Mouse (Mus musculus): ENCODE measurements at regions not wholly inside any gene's neighbourhood (a gene's known extent, or its start where the extent isn't known, plus 50 kb on each side); places are given as distances from the start of the nearest gene placed in this dataset.

GRCm38 (mm10) chr2:50885924-50886315 lies 263.0 kb downstream of the Rnd3 start:
- Histone ChIP-seq H3K4me3 (ENCODE audit: low read length) (no peak overlapping the region), H3K4me1 (ENCODE audit: control insufficient read depth, insufficient read depth, low read depth, low read length) (no peaks in the 10 kb centered on the region; the same call in 1 of the 2 replicates), H3K27me3 (replicated peaks; ENCODE audit: control insufficient read depth, insufficient read depth, low read length) (no peaks in the 10 kb centered on the region), H3K9me3 (ENCODE audit: control insufficient read depth, low read length) (no peaks in the 10 kb centered on the region), H3K9ac (ENCODE audit: low read depth, low read length) (no peak overlapping the region), H3K4me2 (ENCODE audit: low read length) (no peak overlapping the region), H3K36me3 (ENCODE audit: control insufficient read depth, insufficient read depth, low read length) (no peaks in the 10 kb centered on the region), H3K27ac (ENCODE audit: low read depth, low read length) (no peak overlapping the region)
- ATAC-seq = no peak
- WGBS = 34% methylated on average over 7 of the region's 7 CpGs

DNA sequence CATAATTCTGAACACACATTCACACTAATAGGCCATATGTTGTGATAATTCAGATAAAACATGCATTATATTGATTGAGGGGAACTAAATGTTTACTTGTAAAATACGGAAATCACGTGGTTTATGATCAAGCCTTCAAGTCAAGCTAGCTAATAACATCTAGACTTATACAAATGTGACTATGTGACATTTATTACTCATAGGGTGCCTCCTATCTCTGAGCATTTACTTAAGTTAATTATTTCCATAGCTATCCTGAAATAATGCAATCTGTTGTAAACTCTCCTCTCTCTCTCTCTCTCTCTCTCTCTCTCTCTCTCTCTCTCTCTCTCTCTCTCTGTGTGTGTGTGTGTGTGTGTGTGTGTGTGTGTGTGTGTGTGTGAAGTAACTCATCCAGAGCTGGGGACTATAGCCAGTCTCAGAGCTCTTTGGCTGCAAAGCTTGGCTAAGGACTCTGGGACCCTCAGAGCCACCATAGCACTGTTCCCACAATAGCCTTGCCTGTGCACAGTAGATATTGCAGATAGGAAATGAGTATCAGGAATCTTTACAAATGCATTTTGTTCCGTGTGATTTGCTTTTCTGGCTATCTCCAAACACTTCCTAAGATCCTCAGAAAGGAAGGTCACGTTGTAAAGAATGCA lies 263.5 kb downstream of the Rnd3 start:
- Histone ChIP-seq H3K27ac (ENCODE audit: low read depth, low read length) (no peak overlapping the region), H3K4me3 (ENCODE audit: low read length) (no peak overlapping the region), H3K9ac (ENCODE audit: low read depth, low read length) (no peak overlapping the region), H3K9me3 (ENCODE audit: control insufficient read depth, low read length) (no peaks in the 10 kb centered on the region), H3K4me2 (ENCODE audit: low read length) (no peak overlapping the region), H3K27me3 (replicated peaks; ENCODE audit: control insufficient read depth, insufficient read depth, low read length) (no peaks in the 10 kb centered on the region), H3K36me3 (ENCODE audit: control insufficient read depth, insufficient read depth, low read length) (no peaks in the 10 kb centered on the region), H3K4me1 (ENCODE audit: control insufficient read depth, insufficient read depth, low read depth, low read length) (no peaks in the 10 kb centered on the region; the same call in 1 of the 2 replicates)
- 80% methylated on average over 4 of the region's 4 CpGs for WGBS
- no peak for ATAC-seq

DNA sequence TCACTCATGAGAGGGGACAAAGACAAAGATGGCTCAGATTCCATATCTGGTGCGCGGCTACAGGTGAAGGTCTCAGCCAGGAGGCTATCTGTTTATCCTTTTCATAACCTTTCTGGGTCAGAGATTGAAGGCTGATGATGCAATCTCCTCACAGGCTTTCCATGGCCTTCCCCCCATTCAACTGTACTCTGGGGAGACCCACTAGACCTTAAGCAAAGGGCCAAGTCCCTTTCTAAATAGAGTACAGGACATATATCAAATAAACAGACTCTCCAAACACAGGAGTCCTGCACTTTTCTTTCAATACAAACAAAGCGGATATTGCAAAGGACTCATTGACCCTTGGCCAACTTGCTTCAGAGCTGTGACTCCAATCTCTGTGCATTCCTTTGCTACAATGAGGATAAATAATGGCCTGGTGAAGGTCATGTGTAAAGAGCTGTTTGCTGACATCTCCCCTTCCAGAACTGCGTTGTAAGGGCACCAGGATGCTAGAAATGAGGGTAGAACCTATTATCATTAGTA lies 267.3 kb downstream of the Rnd3 start:
- Histone ChIP-seq H3K4me3 (ENCODE audit: low read length) (no peak overlapping the region), H3K9me3 (ENCODE audit: control insufficient read depth, low read length) (no peaks in the 10 kb centered on the region), H3K27me3 (replicated peaks; ENCODE audit: control insufficient read depth, insufficient read depth, low read length) (no peaks in the 10 kb centered on the region), H3K27ac (ENCODE audit: low read depth, low read length) (no peak overlapping the region), H3K4me1 (ENCODE audit: control insufficient read depth, insufficient read depth, low read depth, low read length) (no peaks in the 10 kb centered on the region; the same call in 1 of the 2 replicates), H3K4me2 (ENCODE audit: low read length) (no peak overlapping the region), H3K36me3 (ENCODE audit: control insufficient read depth, insufficient read depth, low read length) (no peaks in the 10 kb centered on the region), H3K9ac (ENCODE audit: low read depth, low read length) (no peak overlapping the region)
- ATAC-seq = no peak
- 92% methylated on average over 4 of the region's 4 CpGs for WGBS

DNA sequence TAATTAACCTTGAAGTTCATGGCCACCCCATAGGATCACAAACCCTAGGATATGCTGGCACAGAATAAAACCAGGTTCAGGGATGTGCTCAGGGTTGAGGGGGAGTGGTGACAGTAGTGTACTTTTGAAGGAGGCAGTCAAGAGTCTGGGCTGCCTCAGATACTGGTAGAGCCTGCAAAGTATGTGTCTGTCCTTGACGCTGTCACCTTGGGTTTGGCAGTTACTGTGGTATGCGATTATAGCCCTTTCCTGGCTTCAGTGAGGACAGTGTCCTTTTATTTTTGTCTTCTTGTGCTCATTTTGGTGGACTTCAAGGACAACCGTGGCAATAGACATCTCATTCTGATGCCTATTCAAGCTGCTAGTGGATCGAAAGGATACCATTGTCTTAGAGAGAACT lies 268.1 kb downstream of the Rnd3 start:
- Histone ChIP-seq H3K9ac (ENCODE audit: low read depth, low read length) (no peak overlapping the region), H3K9me3 (ENCODE audit: control insufficient read depth, low read length) (no peaks in the 10 kb centered on the region), H3K27ac (ENCODE audit: low read depth, low read length) (no peak overlapping the region), H3K36me3 (ENCODE audit: control insufficient read depth, insufficient read depth, low read length) (no peaks in the 10 kb centered on the region), H3K27me3 (replicated peaks; ENCODE audit: control insufficient read depth, insufficient read depth, low read length) (no peaks in the 10 kb centered on the region), H3K4me2 (ENCODE audit: low read length) (no peak overlapping the region), H3K4me1 (ENCODE audit: control insufficient read depth, insufficient read depth, low read depth, low read length) (no peaks in the 10 kb centered on the region; the same call in 1 of the 2 replicates), H3K4me3 (ENCODE audit: low read length) (no peak overlapping the region)
- no peak for ATAC-seq
- 87% methylated on average over 4 of the region's 4 CpGs for WGBS

- no peak overlapping the region for H3K4me2 ChIP-seq (ENCODE audit: low read length)
- no peaks in the 10 kb centered on the region for H3K9me3 ChIP-seq (ENCODE audit: control insufficient read depth, low read length)
- no peak overlapping the region for H3K4me3 ChIP-seq (ENCODE audit: low read length)
- H3K4me1 ChIP-seq (ENCODE audit: control insufficient read depth, insufficient read depth, low read depth, low read length) = no peaks in the 10 kb centered on the region
- H3K36me3 ChIP-seq (ENCODE audit: control insufficient read depth, insufficient read depth, low read length) = no peaks in the 10 kb centered on the region
- no peak overlapping the region for H3K9ac ChIP-seq (ENCODE audit: low read depth, low read length)
- no peak overlapping the region for H3K27ac ChIP-seq (ENCODE audit: low read depth, low read length)
- ATAC-seq = no peak
- 86% methylated on average over 17 of the region's 17 CpGs for WGBS
- H3K27me3 ChIP-seq (replicated peaks; ENCODE audit: control insufficient read depth, insufficient read depth, low read length) = no peaks in the 10 kb centered on the region
Measured at GRCm38 (mm10) chr2:50877716-50878115, 271.2 kb downstream of the Rnd3 start.

DNA sequence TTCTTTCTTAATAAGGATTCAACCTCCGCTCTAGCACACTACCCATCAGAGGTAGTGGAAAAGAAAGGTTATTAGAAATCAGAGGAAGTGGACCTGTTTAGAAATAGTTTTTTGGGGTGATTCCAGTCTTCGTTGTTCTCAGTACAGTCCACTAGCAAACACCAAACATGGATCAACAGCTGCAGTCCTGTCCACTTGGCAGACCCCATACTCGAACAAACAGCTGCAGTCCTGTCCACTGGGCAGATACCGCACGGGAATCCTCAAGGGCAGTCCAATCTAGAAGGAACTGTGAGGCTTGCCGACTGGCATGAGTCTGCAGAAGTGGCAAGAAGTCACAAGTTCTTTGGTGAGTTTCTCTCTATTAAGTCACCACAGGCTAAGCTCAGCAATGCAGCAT lies 273.8 kb downstream of the Rnd3 start:
- no peak overlapping the region for H3K4me3 ChIP-seq (ENCODE audit: low read length)
- H3K27ac ChIP-seq (ENCODE audit: low read depth, low read length) = no peak overlapping the region
- no peaks in the 10 kb centered on the region for H3K4me1 ChIP-seq (ENCODE audit: control insufficient read depth, insufficient read depth, low read depth, low read length)
- no peaks in the 10 kb centered on the region for H3K36me3 ChIP-seq (ENCODE audit: control insufficient read depth, insufficient read depth, low read length)
- no peaks in the 10 kb centered on the region for H3K27me3 ChIP-seq (replicated peaks; ENCODE audit: control insufficient read depth, insufficient read depth, low read length)
- no peak overlapping the region for H3K4me2 ChIP-seq (ENCODE audit: low read length)
- no peak overlapping the region for H3K9ac ChIP-seq (ENCODE audit: low read depth, low read length)
- 91% methylated on average over 6 of the region's 6 CpGs for WGBS
- no peak for ATAC-seq
- H3K9me3 ChIP-seq (ENCODE audit: control insufficient read depth, low read length) = no peaks in the 10 kb centered on the region

DNA sequence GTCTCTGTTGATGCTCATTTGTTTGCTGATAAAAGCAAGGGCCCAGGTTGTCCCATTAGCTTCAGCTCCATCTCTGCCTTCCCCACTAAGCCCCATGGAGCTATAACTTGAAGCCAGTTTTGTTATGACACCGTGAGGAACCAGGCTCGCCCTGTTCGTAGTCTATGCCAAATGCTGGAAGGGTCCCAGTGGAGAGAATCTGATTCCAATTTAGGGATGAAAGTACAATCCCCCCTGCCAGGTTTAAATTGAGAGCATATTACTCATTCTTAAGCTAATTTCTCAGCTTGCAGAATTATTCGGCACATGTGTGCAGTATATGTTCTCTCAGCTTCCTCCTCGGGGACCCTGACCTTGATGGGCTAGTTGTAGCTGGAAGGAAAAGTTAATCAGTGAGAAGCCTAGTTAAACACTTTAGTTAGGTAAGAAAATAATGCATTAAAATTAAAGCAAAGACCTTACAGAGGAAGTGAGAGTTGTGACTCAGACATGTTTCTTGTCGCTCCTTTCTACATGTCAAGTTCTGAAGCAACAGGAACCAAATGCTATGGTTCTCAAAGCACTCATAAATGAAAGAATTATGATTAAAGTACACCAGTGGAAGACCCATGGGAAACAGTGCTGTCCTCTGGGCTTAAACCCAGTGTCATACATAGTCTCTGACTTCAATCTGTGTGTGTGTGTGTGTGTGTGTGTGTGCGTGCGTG lies 295.2 kb downstream of the Rnd3 start:
- Histone ChIP-seq H3K27ac (ENCODE audit: low read depth, low read length) (no peak overlapping the region), H3K4me2 (ENCODE audit: low read length) (no peak overlapping the region), H3K9me3 (ENCODE audit: control insufficient read depth, low read length) (no peaks in the 10 kb centered on the region), H3K36me3 (ENCODE audit: control insufficient read depth, insufficient read depth, low read length) (no peaks in the 10 kb centered on the region), H3K4me1 (ENCODE audit: control insufficient read depth, insufficient read depth, low read depth, low read length) (no peaks in the 10 kb centered on the region), H3K27me3 (replicated peaks; ENCODE audit: control insufficient read depth, insufficient read depth, low read length) (no peaks in the 10 kb centered on the region), H3K9ac (ENCODE audit: low read depth, low read length) (no peak overlapping the region), H3K4me3 (ENCODE audit: low read length) (no peak overlapping the region)
- no peak for ATAC-seq
- WGBS = 56% methylated on average over 8 of the region's 8 CpGs

DNA sequence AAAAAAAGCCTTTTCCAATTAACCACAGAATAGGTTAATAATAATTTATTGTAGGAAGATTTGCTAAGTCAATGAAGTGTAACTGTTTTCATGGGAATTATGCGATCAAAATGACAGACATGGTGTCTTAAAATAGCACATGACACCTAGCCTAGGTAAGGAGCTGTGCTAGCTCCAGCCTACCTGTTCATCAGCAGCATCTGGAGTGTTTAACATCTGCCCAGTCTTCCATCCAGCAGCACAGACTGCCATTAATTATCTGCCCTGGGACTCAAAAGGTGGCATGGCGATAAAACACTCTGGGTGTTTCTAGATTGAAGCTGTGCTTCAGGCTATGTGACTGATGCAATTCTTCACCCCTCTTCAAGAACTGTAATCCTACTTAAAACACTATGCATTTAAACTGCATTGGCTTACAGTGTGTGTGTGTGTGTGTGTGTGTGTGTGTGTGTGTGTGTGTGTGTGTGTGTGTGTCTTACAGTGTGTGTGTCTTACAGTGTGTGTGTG lies 296.4 kb downstream of the Rnd3 start:
- Histone ChIP-seq H3K4me3 (ENCODE audit: low read length) (no peak overlapping the region), H3K36me3 (ENCODE audit: control insufficient read depth, insufficient read depth, low read length) (no peaks in the 10 kb centered on the region), H3K4me2 (ENCODE audit: low read length) (no peak overlapping the region), H3K9ac (ENCODE audit: low read depth, low read length) (no peak overlapping the region), H3K27ac (ENCODE audit: low read depth, low read length) (no peak overlapping the region), H3K9me3 (ENCODE audit: control insufficient read depth, low read length) (no peaks in the 10 kb centered on the region), H3K27me3 (replicated peaks; ENCODE audit: control insufficient read depth, insufficient read depth, low read length) (no peaks in the 10 kb centered on the region), H3K4me1 (ENCODE audit: control insufficient read depth, insufficient read depth, low read depth, low read length) (no peaks in the 10 kb centered on the region)
- WGBS = 64% methylated on average over 2 of the region's 2 CpGs
- ATAC-seq = no peak

DNA sequence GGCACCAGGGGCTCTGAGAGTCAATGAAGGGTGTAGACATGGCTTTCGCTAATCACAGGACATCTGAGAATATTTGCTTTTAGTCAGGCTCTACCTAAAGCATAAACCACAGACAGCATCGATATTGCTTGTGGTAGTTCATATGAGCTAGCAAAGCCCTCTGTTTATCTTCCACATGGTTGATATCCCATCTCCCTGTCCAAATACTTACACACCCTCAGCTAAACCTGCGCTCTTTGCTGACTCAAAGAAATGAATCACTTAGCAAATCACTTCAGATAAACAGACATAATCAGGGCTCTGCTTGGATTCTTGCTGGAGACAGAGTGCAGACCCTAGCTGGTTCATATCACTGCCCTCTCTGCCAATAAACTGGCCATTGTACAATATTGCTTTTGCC lies 298.8 kb downstream of the Rnd3 start:
- no peak overlapping the region for H3K4me3 ChIP-seq (ENCODE audit: low read length)
- no peak overlapping the region for H3K9ac ChIP-seq (ENCODE audit: low read depth, low read length)
- ATAC-seq = no peak
- no peaks in the 10 kb centered on the region for H3K9me3 ChIP-seq (ENCODE audit: control insufficient read depth, low read length)
- no peaks in the 10 kb centered on the region for H3K27me3 ChIP-seq (replicated peaks; ENCODE audit: control insufficient read depth, insufficient read depth, low read length)
- H3K4me2 ChIP-seq (ENCODE audit: low read length) = no peak overlapping the region
- no peak overlapping the region for H3K27ac ChIP-seq (ENCODE audit: low read depth, low read length)
- H3K4me1 ChIP-seq (ENCODE audit: control insufficient read depth, insufficient read depth, low read depth, low read length) = no peaks in the 10 kb centered on the region
- H3K36me3 ChIP-seq (ENCODE audit: control insufficient read depth, insufficient read depth, low read length) = no peaks in the 10 kb centered on the region
- WGBS = 89% methylated on average over 3 of the region's 3 CpGs
